Mouse (Mus musculus) B cell, adult 2 months (primary cell): ENCODE results near the gene Abce1.
"Not testable (repeated sequence)": the region's sequence is repeated elsewhere in the genome, so short reads cannot be mapped to it uniquely, and the experiment has no call there.

Source experiments
- DNase-seq, 2 experiments: peaks; one replicate each; pipeline ENCODE4 v3.0.0; 2022

Abce1 gene

GRCm38 (mm10) chr8:79711064-79711961, at the start of gene Abce1, which contains the start of gene Anapc10:
Abce1 (minus strand) TSS chr8:79711740.
Anapc10 (plus strand) TSS chr8:79711820.
- peak; percentile 98 for DNase-seq

GRCm38 (mm10) chr8:79750305-79750704, 38.8 kb upstream of the Abce1 start:
- DNase-seq, result no peak

- no peak for DNase-seq
These were observed 37.1 kb upstream of the Abce1 start for GRCm38 (mm10) chr8:79748591-79748990.

- DNase-seq, result no peak
These were observed 36.6 kb upstream of the Abce1 start for GRCm38 (mm10) chr8:79748171-79748570.

- DNase-seq, result peak; percentile 47 to 50
These were observed 22.8 kb upstream of the Abce1 start for GRCm38 (mm10) chr8:79734304-79734703.

GRCm38 (mm10) chr8:79727900-79728299, 16.4 kb upstream of the Abce1 start:
- DNase-seq, result no peak

- DNase-seq, result no peak
These were observed 13.0 kb upstream of the Abce1 start for GRCm38 (mm10) chr8:79724589-79724988.

GRCm38 (mm10) chr8:79723308-79723707, 11.8 kb upstream of the Abce1 start:
- DNase-seq, result no peak

- no peak for DNase-seq
These were observed 10.0 kb upstream of the Abce1 start for GRCm38 (mm10) chr8:79721537-79721936.

GRCm38 (mm10) chr8:79712676-79713075, 1.1 kb upstream of the Abce1 start:
- no peak for DNase-seq

GRCm38 (mm10) chr8:79706687-79707086, 4.9 kb downstream of the Abce1 start:
- no peak for DNase-seq

GRCm38 (mm10) chr8:79692531-79692930, 19.0 kb downstream of the Abce1 start:
- DNase-seq, result no peak

- DNase-seq, result not testable (repeated sequence)
These were observed 25.6 kb downstream of the Abce1 start for GRCm38 (mm10) chr8:79685927-79686326.

- no peak for DNase-seq
These were observed 30.6 kb downstream of the Abce1 start for GRCm38 (mm10) chr8:79680965-79681364.

- DNase-seq, result peak in 1 of 2 experiments; percentile 7
These were observed 31.0 kb downstream of the Abce1 start for GRCm38 (mm10) chr8:79680555-79680954.

GRCm38 (mm10) chr8:79680083-79680482, 31.5 kb downstream of the Abce1 start:
- not testable (repeated sequence) for DNase-seq

- DNase-seq, result no peak
These were observed 32.5 kb downstream of the Abce1 start for GRCm38 (mm10) chr8:79679005-79679404.

- no peak for DNase-seq
These were observed 35.1 kb downstream of the Abce1 start for GRCm38 (mm10) chr8:79676461-79676860.

GRCm38 (mm10) chr8:79658715-79659114, 52.8 kb downstream of the Abce1 start:
- not testable (repeated sequence) for DNase-seq

- no peak for DNase-seq
These were observed 57.8 kb downstream of the Abce1 start for GRCm38 (mm10) chr8:79653736-79654135.

- DNase-seq, result peak; percentile 64 to 75
These were observed 61.3 kb downstream of the Abce1 start for GRCm38 (mm10) chr8:79650158-79650814.

- no peak for DNase-seq
These were observed 62.0 kb downstream of the Abce1 start for GRCm38 (mm10) chr8:79649569-79649968.

- no peak for DNase-seq
These were observed 70.4 kb downstream of the Abce1 start for GRCm38 (mm10) chr8:79641119-79641518.
